Mouse (Mus musculus): ENCODE data around the gene C2cd5. TPM values are rescaled to one million over a fixed set of nuclear protein-coding genes. Genes with fewer than 3 reads are reported as not detected.

C2cd5 gene
- polyA plus RNA-seq, 1 experiment: 16.0 TPM

DNA sequence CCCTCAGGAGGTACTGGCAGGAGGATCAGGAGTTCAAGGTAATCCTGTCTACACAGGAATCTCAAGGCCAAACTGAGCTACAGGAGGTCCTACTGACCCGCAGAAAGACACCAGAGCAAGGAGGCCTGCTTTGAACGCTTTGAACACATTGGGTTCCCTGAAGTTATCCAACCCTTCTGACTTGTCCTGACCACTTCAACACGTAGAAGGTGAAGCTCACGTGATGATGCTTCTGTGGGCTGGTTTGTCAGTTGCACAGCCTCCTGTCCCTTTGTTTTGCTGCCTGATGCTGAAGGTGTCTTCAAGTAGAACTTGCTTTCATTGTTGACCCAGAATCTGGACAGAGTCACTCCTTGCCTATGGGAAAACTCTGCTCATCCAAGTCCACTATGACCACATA, 7.7 kb upstream of the C2cd5 start:
- no peak for TF ChIP-seq POLR2A (IDR thresholded peaks at IDR 0.05; ENCODE audit: low read depth, low read length)
- no peak for TF ChIP-seq CTCF (IDR thresholded peaks at IDR 0.05; ENCODE audit: extremely low read depth, insufficient read depth, insufficient read length, insufficient replicate concordance)
- no peaks in the 10 kb centered on the region for H3K36me3 ChIP-seq (ENCODE audit: control insufficient read depth, insufficient read depth, low read length)
- DNase-seq (ENCODE audit: low read depth in 1 of 2, low spot score in 2 of 2): no peak
- no peak overlapping the region for H3K27ac ChIP-seq (ENCODE audit: insufficient read depth, low read length)
- WGBS: 93% methylated on average over 4 of the region's 4 CpGs
- no peak overlapping the region for H3K4me3 ChIP-seq (ENCODE audit: extremely low read depth, insufficient read depth, insufficient read length)
- no peaks in the 10 kb centered on the region for H3K27me3 ChIP-seq (ENCODE audit: control insufficient read depth, insufficient read depth, low read length)
- H3K4me1 ChIP-seq (ENCODE audit: control insufficient read depth, insufficient read depth, insufficient read length): peaks cover 6% of the 10 kb centered on the region; the same call in 1 of the 2 replicates

DNA sequence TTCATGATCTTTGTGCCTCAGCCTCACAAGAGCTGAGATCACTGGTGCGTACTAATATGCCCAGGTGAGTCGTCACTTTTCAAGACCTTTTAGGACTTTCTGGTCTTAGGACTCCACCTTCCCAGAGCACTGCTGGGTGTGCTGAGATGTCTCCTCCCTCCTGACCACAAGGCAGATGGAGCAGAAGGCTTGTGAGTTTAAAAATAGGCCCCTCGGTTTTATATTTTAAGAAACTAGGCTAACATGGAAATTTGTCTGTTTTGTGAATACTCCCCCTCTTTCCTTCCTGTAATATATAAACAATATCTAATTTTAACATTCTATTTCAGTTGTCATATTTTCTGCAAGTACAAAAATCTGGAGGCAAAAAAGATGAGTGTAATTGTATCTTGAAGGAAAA, 5.8 kb upstream of the C2cd5 start:
- Histone ChIP-seq H3K4me3 (ENCODE audit: extremely low read depth, insufficient read depth, insufficient read length) (no peak overlapping the region), H3K27me3 (ENCODE audit: control insufficient read depth, insufficient read depth, low read length) (no peaks in the 10 kb centered on the region), H3K36me3 (ENCODE audit: control insufficient read depth, insufficient read depth, low read length) (no peaks in the 10 kb centered on the region), H3K27ac (ENCODE audit: insufficient read depth, low read length) (no peak overlapping the region), H3K4me1 (ENCODE audit: control insufficient read depth, insufficient read depth, insufficient read length) (peaks cover 6% of the 10 kb centered on the region; the same call in 1 of the 2 replicates)
- no peak for DNase-seq (ENCODE audit: low read depth in 1 of 2, low spot score in 2 of 2)
- WGBS: 15% methylated on average over 3 of the region's 3 CpGs
- TF ChIP-seq CTCF (IDR thresholded peaks at IDR 0.05; ENCODE audit: extremely low read depth, insufficient read depth, insufficient read length, insufficient replicate concordance) (no peak), POLR2A (IDR thresholded peaks at IDR 0.05; ENCODE audit: low read depth, low read length) (no peak)

DNA sequence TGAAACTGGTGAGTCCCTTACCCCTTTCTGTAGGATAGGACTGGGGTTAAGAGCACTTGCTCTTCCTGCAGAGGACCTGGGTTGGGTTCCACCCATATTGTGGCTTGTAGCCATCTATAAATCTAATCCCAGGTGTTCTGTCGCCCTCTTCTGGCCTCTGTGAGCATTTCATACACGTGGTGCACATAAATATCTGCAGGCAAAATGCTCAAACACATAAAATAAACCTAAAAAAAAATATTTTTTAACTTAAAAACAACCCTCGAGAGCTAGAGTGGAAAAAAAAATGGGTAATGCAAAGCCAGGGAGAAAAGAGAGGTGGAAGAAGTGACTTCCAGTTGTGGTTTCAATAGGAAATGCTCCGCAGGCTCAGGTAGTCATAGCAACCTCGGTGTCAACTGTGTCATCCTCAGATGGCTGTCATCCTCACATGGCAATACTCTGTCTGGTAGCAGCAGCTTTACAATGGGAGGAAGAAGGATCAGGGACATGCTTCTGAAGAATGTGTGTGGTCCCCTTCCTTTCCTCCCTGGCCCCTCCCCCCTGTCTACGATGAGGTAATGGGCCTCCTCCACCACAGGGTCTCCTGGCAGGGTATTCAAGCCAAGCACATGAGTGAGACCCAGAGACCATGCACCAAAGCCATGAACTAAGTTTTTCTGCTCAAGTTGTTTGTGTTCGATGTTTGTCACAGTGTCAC, 4.2 kb upstream of the C2cd5 start:
- DNase-seq (ENCODE audit: low read depth in 1 of 2, low spot score in 2 of 2): no peak
- H3K4me1 ChIP-seq (ENCODE audit: control insufficient read depth, insufficient read depth, insufficient read length): peaks cover 3% of the 10 kb centered on the region
- no peak overlapping the region for H3K27ac ChIP-seq (ENCODE audit: insufficient read depth, low read length)
- no peaks in the 10 kb centered on the region for H3K27me3 ChIP-seq (ENCODE audit: control insufficient read depth, insufficient read depth, low read length)
- TF ChIP-seq CTCF (IDR thresholded peaks at IDR 0.05; ENCODE audit: extremely low read depth, insufficient read depth, insufficient read length, insufficient replicate concordance): no peak
- no peak for TF ChIP-seq POLR2A (IDR thresholded peaks at IDR 0.05; ENCODE audit: low read depth, low read length)
- H3K36me3 ChIP-seq (ENCODE audit: control insufficient read depth, insufficient read depth, low read length): no peaks in the 10 kb centered on the region
- WGBS: 51% methylated on average over 7 of the region's 7 CpGs
- H3K4me3 ChIP-seq (ENCODE audit: extremely low read depth, insufficient read depth, insufficient read length): no peak overlapping the region

DNA sequence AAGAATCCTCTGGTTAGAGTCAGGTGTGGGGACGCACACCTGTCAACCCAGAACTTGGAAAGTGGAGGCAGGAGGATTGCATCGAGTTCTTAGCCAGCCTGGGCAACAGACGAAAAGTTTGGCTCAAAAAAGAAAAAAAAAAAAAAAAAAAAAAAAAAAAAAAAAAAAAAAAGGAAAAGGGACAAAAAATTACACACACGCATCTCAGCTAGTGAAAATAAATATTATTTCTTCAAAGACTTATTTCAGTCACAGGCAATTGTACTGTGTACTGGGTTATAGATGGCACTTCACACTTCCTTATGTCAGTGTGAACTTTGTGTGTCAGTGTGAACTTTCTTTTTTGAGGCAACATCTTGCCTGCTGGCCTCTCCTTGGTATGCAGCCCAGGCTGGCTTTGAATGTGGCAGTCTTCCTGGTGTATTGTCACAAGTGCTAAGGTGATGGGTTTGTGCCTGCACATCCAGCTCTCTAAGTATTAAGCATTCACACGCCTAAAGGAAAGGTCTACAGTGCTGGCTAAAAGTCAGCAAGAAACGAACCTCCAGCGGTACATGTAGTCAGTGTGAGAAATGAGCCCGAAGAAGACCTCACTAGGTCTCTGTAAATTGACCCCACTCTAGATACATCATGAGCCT, 656 bp upstream of the C2cd5 start:
- Histone ChIP-seq H3K4me1 (ENCODE audit: control insufficient read depth, insufficient read depth, insufficient read length) (peaks cover under 1% of the 10 kb centered on the region), H3K27ac (ENCODE audit: insufficient read depth, low read length) (peak overlapping the region; percentile 68), H3K4me3 (ENCODE audit: extremely low read depth, insufficient read depth, insufficient read length) (peak overlapping the region; percentile 80), H3K27me3 (ENCODE audit: control insufficient read depth, insufficient read depth, low read length) (no peaks in the 10 kb centered on the region), H3K36me3 (ENCODE audit: control insufficient read depth, insufficient read depth, low read length) (no peaks in the 10 kb centered on the region)
- WGBS: 46% methylated on average over 8 of the region's 8 CpGs
- DNase-seq (ENCODE audit: low read depth in 1 of 2, low spot score in 2 of 2): no peak
- TF ChIP-seq CTCF (IDR thresholded peaks at IDR 0.05; ENCODE audit: extremely low read depth, insufficient read depth, insufficient read length, insufficient replicate concordance): no peak
- TF ChIP-seq POLR2A (IDR thresholded peaks at IDR 0.05; ENCODE audit: low read depth, low read length): no peak

DNA sequence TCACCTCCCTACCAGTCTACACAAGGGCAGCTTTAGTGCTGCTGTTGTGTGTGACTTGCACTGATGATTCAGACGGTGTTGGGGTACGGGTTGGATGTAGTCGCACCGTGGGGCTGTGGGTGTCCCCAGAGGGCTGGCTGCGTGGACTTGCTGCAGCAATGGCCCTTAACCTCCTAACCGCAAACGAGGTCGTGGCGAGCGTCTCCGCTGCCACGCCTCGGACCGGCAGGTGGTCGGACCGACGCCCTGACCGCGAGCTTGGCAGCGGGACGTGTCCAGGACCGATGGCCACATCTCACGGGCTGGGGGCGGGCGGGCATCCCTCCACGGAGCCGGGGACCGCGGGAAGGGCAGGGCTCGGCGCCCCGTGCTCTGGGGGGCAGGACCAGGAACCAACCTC, 660 bp downstream of the C2cd5 start:
- under 1% methylated on average over 27 of the region's 32 CpGs for WGBS
- TF ChIP-seq CTCF (IDR thresholded peaks at IDR 0.05; ENCODE audit: extremely low read depth, insufficient read depth, insufficient read length, insufficient replicate concordance): no peak
- TF ChIP-seq POLR2A (IDR thresholded peaks at IDR 0.05; ENCODE audit: low read depth, low read length): no peak
- Histone ChIP-seq H3K36me3 (ENCODE audit: control insufficient read depth, insufficient read depth, low read length) (0 out of 2 replicates have a peak, but pooled peaks cover 1% of the 10 kb centered on the region), H3K4me3 (ENCODE audit: extremely low read depth, insufficient read depth, insufficient read length) (peak overlapping the region; percentile 80), H3K27ac (ENCODE audit: insufficient read depth, low read length) (peak overlapping the region; percentile 83), H3K4me1 (ENCODE audit: control insufficient read depth, insufficient read depth, insufficient read length) (no peaks in the 10 kb centered on the region; the same call in 1 of the 2 replicates), H3K27me3 (ENCODE audit: control insufficient read depth, insufficient read depth, low read length) (no peaks in the 10 kb centered on the region)
- DNase-seq (ENCODE audit: low read depth in 1 of 2, low spot score in 2 of 2): peak in 1 of 2 experiments; percentile 44

DNA sequence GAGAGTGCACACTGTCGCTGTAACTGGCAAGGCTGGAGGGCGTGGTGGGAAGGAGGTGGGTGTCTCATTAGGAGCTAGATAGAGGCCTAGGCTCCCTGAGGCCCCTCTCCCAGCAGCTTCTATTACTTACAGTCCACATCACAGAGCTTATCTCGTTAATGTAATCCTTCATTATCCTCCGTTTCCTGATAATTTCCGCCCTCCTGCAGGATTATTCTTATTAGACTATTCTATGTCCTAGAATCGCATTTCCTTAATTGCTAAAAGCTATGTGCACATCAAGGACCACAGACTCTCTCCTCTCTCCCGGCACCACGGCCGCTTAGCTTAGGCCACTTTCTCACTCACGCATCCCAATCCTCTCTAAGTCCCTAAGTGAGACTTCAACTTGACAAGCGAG, 4.8 kb downstream of the C2cd5 start:
- TF ChIP-seq CTCF (IDR thresholded peaks at IDR 0.05; ENCODE audit: extremely low read depth, insufficient read depth, insufficient read length, insufficient replicate concordance): no peak
- TF ChIP-seq POLR2A (IDR thresholded peaks at IDR 0.05; ENCODE audit: low read depth, low read length): no peak
- Histone ChIP-seq H3K27ac (ENCODE audit: insufficient read depth, low read length) (no peak overlapping the region), H3K27me3 (ENCODE audit: control insufficient read depth, insufficient read depth, low read length) (no peaks in the 10 kb centered on the region), H3K4me1 (ENCODE audit: control insufficient read depth, insufficient read depth, insufficient read length) (no peaks in the 10 kb centered on the region; the same call in 1 of the 2 replicates), H3K4me3 (ENCODE audit: extremely low read depth, insufficient read depth, insufficient read length) (no peak overlapping the region), H3K36me3 (ENCODE audit: control insufficient read depth, insufficient read depth, low read length) (peaks cover 5% of the 10 kb centered on the region; the same call in 1 of the 2 replicates)
- 93% methylated on average over 11 of the region's 11 CpGs for WGBS
- no peak for DNase-seq (ENCODE audit: low read depth in 1 of 2, low spot score in 2 of 2)

DNA sequence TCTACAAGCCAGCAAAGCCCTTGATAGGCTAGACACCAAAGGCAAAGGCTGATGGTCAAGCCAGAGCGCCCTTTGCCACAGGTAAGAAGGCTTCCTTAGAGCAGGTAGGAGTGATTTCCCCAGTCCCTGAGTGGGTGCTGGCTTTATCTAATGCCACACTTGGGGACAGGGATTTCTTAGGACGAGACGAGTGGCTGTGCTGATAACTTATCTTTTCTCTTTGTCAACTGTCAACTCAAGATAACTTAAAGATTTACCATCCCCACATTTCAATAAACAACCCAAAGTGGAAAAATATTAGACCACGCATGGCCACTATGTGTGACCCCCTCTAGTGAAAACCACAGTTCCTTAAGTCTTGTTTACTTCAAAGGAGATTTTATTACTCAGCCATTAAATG, 7.1 kb downstream of the C2cd5 start:
- Histone ChIP-seq H3K27ac (ENCODE audit: insufficient read depth, low read length) (no peak overlapping the region), H3K4me3 (ENCODE audit: extremely low read depth, insufficient read depth, insufficient read length) (no peak overlapping the region), H3K27me3 (ENCODE audit: control insufficient read depth, insufficient read depth, low read length) (no peaks in the 10 kb centered on the region), H3K4me1 (ENCODE audit: control insufficient read depth, insufficient read depth, insufficient read length) (no peaks in the 10 kb centered on the region), H3K36me3 (ENCODE audit: control insufficient read depth, insufficient read depth, low read length) (peaks cover 10% of the 10 kb centered on the region)
- TF ChIP-seq CTCF (IDR thresholded peaks at IDR 0.05; ENCODE audit: extremely low read depth, insufficient read depth, insufficient read length, insufficient replicate concordance) (no peak), POLR2A (IDR thresholded peaks at IDR 0.05; ENCODE audit: low read depth, low read length) (no peak)
- 80% methylated on average over 4 of the region's 4 CpGs for WGBS
- no peak for DNase-seq (ENCODE audit: low read depth in 1 of 2, low spot score in 2 of 2)

Measured in spleen, adult 2 months (tissue).